Mouse (Mus musculus) midbrain, embryonic 12.5 days (tissue): Measurements from ENCODE around the gene Afp. TPM values are rescaled to one million over a fixed set of nuclear protein-coding genes. Genes with fewer than 3 reads are reported as not detected.

Experiments
- ATAC-seq: fragments of 200-750 bp; cut with Nextera tagmentation; 2 replicates; pipeline ENCODE4 v1.8.0; 2017; ENCODE audit warnings: low read depth, moderate TSS enrichment, moderate library complexity; ENCODE audit not compliant: low FRiP score
- H3K27ac ChIP-seq: fragments of 300-500 bp; sonication (generic); replicated peaks from 2 replicates; pipeline ENCODE4 v1.5.1; 2016; ENCODE audit warnings: mild to moderate bottlenecking
- H3K27me3 ChIP-seq: fragments of 300-500 bp; sonication (generic); 2 replicates; pipeline ENCODE4 v1.6.1; 2016; ENCODE audit warnings: mild to moderate bottlenecking
- H3K36me3 ChIP-seq: fragments of 300-500 bp; sonication (generic); 2 replicates; pipeline ENCODE4 v1.6.1; 2016
- H3K4me1 ChIP-seq: fragments of 300-500 bp; sonication (generic); 2 replicates; pipeline ENCODE4 v1.6.1; 2016
- H3K4me2 ChIP-seq: fragments of 300-500 bp; sonication (generic); replicated peaks from 2 replicates; pipeline ENCODE4 v1.6.1; 2016; ENCODE audit warnings: mild to moderate bottlenecking, moderate library complexity
- H3K4me3 ChIP-seq: fragments of 300-500 bp; sonication (generic); 2 replicates; pipeline ENCODE4 v1.5.1; 2016; ENCODE audit warnings: mild to moderate bottlenecking
- H3K9ac ChIP-seq: fragments of 300-500 bp; sonication (generic); replicated peaks from 2 replicates; pipeline ENCODE4 v1.6.1; 2016; ENCODE audit warnings: mild to moderate bottlenecking, moderate library complexity
- H3K9me3 ChIP-seq: fragments of 300-500 bp; sonication (generic); 2 replicates; pipeline ENCODE4 v1.6.1; 2016; ENCODE audit warnings: mild to moderate bottlenecking
- WGBS: fragments of 180-500 bp; shearing (Covaris S2); methylation state at CpG from one replicate; pipeline ENCODE4 v1.1.7; 2016; 5-methylcytosine and 5-hydroxymethylcytosine counted together
- polyA plus RNA-seq: library from polyadenylated mRNA; unstranded; fragments of >200 nt; fragmentation: Nextera tagmentation; extraction: Ambion mirVana; gene quantifications from 2 replicates; pipeline ENCODE4 v1.2.1, GENCODE M21; 2016

Afp gene
- polyA plus RNA-seq, 1 experiment from 2014 or later: 0.11 TPM

GRCm38 (mm10) chr5:90509828-90510592 is 19.5 kb downstream of the Afp start:
- no peak overlapping the region for H3K4me3 ChIP-seq
- H3K9ac ChIP-seq: no peak overlapping the region
- H3K9me3 ChIP-seq: no peaks in the 10 kb centered on the region
- no peaks in the 10 kb centered on the region for H3K36me3 ChIP-seq
- no peak overlapping the region for H3K27ac ChIP-seq
- H3K27me3 ChIP-seq: no peaks in the 10 kb centered on the region
- H3K4me1 ChIP-seq: no peaks in the 10 kb centered on the region
- 94% methylated on average over 5 of the region's 5 CpGs for WGBS
- H3K4me2 ChIP-seq: no peak overlapping the region
- no peak for ATAC-seq

- H3K36me3 ChIP-seq: no peaks in the 10 kb centered on the region
- no peak overlapping the region for H3K4me2 ChIP-seq
- no peaks in the 10 kb centered on the region for H3K9me3 ChIP-seq
- no peak overlapping the region for H3K9ac ChIP-seq
- H3K27me3 ChIP-seq: no peaks in the 10 kb centered on the region
- no peaks in the 10 kb centered on the region for H3K4me1 ChIP-seq
- ATAC-seq: no peak
- no peak overlapping the region for H3K4me3 ChIP-seq
- WGBS: 84% methylated on average over 6 of the region's 6 CpGs
- H3K27ac ChIP-seq: no peak overlapping the region
Observed at GRCm38 (mm10) chr5:90512288-90512955, 21.9 kb downstream of the Afp start.

GRCm38 (mm10) chr5:90515561-90515960 is 25.0 kb downstream of the Afp start:
- H3K36me3 ChIP-seq: no peaks in the 10 kb centered on the region
- 90% methylated on average over 6 of the region's 6 CpGs for WGBS
- no peak overlapping the region for H3K27ac ChIP-seq
- no peak for ATAC-seq
- H3K4me1 ChIP-seq: no peaks in the 10 kb centered on the region
- H3K4me2 ChIP-seq: no peak overlapping the region
- H3K9me3 ChIP-seq: no peaks in the 10 kb centered on the region
- H3K9ac ChIP-seq: no peak overlapping the region
- H3K4me3 ChIP-seq: no peak overlapping the region
- no peaks in the 10 kb centered on the region for H3K27me3 ChIP-seq

- no peak within 1 kb of the TSS for H3K4me3 ChIP-seq
- 91% methylated on average over 5 of the region's 6 CpGs for WGBS
- no peak for ATAC-seq
- H3K9me3 ChIP-seq: no peaks in the 10 kb centered on the region
- H3K4me1 ChIP-seq: no peaks in the 10 kb centered on the region
- no peak within 1 kb of the TSS for H3K4me2 ChIP-seq
- H3K27me3 ChIP-seq: no peaks in the 10 kb centered on the region
- H3K27ac ChIP-seq: no peak within 1 kb of the TSS
- no peaks in the 10 kb centered on the region for H3K36me3 ChIP-seq
- no peak within 1 kb of the TSS for H3K9ac ChIP-seq
Observed at GRCm38 (mm10) chr5:90518356-90519100, 28.0 kb downstream of the Afp start, which contains the start of gene Afm. Gene Afm, plus strand, starts transcription at chr5:90518932.

GRCm38 (mm10) chr5:90551191-90551590 is 60.7 kb downstream of the Afp start:
- H3K36me3 ChIP-seq: no peaks in the 10 kb centered on the region
- no peaks in the 10 kb centered on the region for H3K9me3 ChIP-seq
- no peaks in the 10 kb centered on the region for H3K4me1 ChIP-seq
- H3K9ac ChIP-seq: no peak overlapping the region
- no peak overlapping the region for H3K27ac ChIP-seq
- H3K27me3 ChIP-seq: no peaks in the 10 kb centered on the region
- 88% methylated on average over 8 of the region's 8 CpGs for WGBS
- no peak for ATAC-seq
- no peak overlapping the region for H3K4me2 ChIP-seq
- no peak overlapping the region for H3K4me3 ChIP-seq

GRCm38 (mm10) chr5:90556052-90556451 is 65.5 kb downstream of the Afp start:
- Histone ChIP-seq H3K27ac (no peak overlapping the region), H3K4me2 (no peak overlapping the region), H3K9me3 (no peaks in the 10 kb centered on the region), H3K4me1 (no peaks in the 10 kb centered on the region), H3K9ac (no peak overlapping the region), H3K27me3 (no peaks in the 10 kb centered on the region), H3K36me3 (no peaks in the 10 kb centered on the region), H3K4me3 (no peak overlapping the region)
- ATAC-seq: no peak
- 79% methylated on average over 3 of the region's 3 CpGs for WGBS

Other genes with a start within 250 kb of the Afp start
- 31.9 and 32.3 TPM in 2 replicates for gene Ankrd17, start 124.2 kb upstream of the Afp start, polyA plus RNA-seq
- 8.6 and 9.9 TPM in 2 replicates for gene Gm9958, start 123.5 kb upstream of the Afp start, polyA plus RNA-seq
- gene Alb, start 29.8 kb upstream of the Afp start, polyA plus RNA-seq: not detected in 2 replicates
- gene Afm, start 28.2 kb downstream of the Afp start, polyA plus RNA-seq: not detected in 2 replicates
- gene 5830473C10Rik, start 70.4 kb downstream of the Afp start, polyA plus RNA-seq: not detected in 2 replicates
- gene Rassf6, start 149.9 kb downstream of the Afp start, polyA plus RNA-seq: 0.29 and 0.63 TPM in 2 replicates